Mouse (Mus musculus) right cerebral cortex, postnatal 36 days (tissue): ENCODE measurements around the gene Fam169b.
"Not testable (repeated sequence)": the region's sequence is repeated elsewhere in the genome, so short reads cannot be mapped to it uniquely, and the experiment has no call there.

Experiments
- DNase-seq, 2 experiments: peaks; one replicate each; pipeline ENCODE4 v3.0.0; 2022; ENCODE audit warnings: low spot score in 2 of 2, mixed read lengths in 1 of 2

Fam169b gene

DNA sequence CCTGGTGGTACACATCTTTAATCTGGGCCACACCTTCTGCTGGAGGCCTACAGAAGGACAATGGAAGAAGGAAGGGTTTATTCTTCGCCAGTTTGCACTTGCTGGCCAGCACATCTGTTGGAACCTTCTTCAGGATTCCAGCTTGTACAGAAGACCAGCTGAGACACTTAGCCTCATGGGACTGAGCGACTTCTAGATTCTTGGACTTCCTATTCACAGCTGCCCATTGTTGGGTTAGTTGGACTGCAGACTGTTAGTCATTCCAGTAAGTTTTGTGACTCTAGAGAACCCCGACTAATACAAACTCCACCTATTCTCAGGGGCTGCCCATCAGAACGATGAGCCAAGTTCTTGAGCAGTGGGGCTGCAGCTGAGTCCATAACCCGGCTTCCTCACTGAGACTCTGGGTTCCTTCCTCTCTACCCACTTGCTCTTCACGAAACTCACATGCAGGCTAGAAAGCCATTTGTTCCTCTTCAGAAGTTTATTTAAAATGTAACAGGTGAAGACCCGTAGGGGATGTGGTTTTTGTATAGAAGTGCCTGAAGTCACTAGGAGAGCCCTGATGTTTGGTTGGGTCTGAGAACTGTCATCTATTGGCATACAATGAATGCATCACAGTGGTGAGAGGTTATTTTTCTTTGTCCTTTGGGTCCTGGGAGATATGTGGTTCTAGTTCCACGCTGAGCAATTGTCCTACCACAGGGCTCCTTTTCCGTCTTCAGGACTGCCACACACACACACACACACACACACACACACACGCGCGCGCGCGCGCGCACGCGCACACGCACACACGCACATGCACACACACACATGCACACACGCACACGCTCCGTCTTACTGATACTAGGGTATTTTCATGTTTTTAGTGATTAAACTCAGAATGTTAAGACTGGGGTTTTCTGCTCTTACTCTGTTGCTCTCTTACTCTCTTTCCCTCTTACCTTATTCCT is 13.2 kb downstream of the Fam169b start:
- DNase-seq, result no peak

DNA sequence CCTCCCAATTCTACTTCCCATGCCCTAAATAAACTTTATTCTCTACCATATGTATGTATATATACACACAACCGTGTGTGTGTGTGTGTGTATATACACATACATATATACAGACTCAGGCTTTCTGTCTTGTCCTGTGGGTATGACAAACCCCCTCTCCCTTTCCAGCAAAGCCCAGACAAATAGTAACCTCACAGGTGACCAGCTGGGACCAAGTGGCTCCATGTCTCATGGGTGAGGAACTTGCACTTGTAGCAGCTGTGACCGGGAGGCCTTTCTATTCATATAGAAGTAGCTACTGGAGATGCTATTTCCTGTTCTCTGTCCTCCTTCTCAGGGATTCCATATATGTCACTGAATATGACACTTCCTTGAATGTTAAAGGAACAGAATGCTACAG is 13.9 kb downstream of the Fam169b start:
- no peak for DNase-seq

- not testable (repeated sequence) for DNase-seq
These were observed 14.4 kb downstream of the Fam169b start for GRCm38 (mm10) chr7:68288000-68288399.

DNA sequence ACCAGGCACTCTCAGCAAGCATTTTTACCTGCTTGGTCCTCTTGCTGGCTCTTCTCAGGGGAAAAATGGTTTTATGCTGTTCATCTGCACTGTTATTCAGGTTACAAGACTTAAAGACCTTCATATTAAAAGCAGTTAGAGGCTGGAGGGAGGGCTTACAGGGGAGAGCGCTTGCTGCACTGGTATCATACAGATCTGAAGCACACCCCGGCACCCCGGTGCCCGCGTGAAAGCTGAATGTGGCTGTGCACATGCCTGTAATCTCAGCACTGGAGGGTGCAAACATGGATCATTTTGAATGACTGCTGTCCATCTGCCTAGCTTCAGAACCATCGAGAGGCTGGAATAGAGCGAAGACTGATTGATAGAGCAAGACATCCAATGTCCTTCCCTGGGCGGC is 15.4 kb downstream of the Fam169b start:
- no peak for DNase-seq

- no peak for DNase-seq
These were observed 18.0 kb downstream of the Fam169b start for GRCm38 (mm10) chr7:68291603-68292002.

GRCm38 (mm10) chr7:68293997-68294789 is 20.6 kb downstream of the Fam169b start:
- DNase-seq, result no peak

DNA sequence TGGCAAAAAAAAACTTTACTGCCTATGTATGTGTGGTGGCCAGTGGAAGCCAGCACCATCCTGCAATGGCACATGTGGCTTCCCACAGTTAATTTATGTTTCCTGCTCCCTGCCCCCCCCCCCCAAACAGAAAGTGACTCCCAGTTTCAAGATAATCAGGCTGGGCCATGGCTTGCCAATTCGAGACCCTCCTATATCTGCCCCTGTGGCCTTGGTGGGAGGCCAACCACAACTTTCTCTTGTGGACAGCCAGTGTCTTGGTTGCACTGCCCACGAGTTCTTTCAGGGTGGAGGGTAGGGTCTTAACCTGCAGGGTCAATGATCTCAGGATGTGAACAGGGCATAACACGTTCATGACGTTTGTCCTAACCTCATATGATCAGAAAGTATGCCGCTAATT is 22.8 kb downstream of the Fam169b start:
- DNase-seq, result no peak

- peak in 1 of 2 experiments; percentile 13 for DNase-seq
These were observed 24.9 kb downstream of the Fam169b start for GRCm38 (mm10) chr7:68298381-68299076.

- DNase-seq, result no peak
These were observed 27.5 kb downstream of the Fam169b start for GRCm38 (mm10) chr7:68301160-68301559.

DNA sequence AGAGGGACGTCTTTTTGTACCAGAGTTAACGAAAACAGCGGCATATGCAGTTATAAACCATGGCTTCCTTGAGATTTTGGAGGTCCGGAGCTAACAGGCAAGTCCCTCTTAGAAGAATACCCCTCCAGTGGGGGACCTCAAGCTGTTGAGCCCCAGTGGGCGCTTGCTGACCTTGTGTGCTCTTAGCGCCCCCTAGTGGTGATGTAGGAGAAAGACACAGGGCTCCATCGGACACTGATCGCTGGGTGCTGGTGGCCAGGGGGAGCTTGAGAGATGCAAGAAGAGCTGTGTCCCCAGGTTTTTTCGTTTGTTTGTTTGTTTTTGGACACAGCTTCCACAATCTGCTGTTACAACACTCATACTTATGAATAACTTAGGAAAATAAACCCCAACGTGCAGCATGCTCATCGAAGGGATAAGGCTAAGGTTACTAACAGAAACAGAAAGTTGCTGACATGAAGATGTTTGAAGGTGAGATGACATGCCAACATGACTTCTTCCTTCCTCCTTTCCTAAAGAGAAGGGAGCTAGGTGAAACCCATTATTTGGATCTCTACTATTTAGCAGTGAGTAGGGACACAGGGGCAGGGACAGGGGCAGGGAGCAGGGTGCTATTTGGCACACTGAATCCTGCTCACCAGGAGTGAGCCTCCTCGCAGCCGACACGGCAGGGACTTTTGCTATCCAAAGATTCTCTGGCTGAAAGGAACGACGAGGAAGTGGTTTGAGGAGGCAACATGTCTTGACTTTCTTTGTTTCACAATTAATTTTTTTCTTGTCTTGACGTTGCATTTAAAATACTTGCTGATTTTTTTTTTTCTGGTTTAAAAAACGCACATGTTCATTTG is 29.2 kb downstream of the Fam169b start:
- DNase-seq, result peak; percentile 23 to 28

DNA sequence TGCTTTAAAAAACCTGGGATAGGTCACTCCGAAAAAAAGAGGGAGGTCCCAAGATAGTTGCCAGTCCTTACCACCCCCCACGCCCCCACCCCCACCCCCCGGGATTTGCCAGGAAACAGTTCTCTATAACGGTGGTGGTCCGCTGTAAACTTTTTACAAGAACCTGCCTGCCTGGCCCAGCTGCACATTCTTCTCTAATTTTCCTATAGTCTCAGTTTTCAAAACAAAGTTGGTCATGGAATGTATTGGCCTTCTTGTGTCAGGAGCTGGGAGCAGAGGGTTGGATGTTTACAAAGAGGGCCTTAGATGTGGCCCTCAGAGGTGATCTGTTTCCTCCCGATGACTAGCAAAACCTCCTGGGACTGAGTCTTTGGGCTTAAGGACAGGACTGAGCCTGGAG is 30.0 kb downstream of the Fam169b start:
- DNase-seq, result no peak

DNA sequence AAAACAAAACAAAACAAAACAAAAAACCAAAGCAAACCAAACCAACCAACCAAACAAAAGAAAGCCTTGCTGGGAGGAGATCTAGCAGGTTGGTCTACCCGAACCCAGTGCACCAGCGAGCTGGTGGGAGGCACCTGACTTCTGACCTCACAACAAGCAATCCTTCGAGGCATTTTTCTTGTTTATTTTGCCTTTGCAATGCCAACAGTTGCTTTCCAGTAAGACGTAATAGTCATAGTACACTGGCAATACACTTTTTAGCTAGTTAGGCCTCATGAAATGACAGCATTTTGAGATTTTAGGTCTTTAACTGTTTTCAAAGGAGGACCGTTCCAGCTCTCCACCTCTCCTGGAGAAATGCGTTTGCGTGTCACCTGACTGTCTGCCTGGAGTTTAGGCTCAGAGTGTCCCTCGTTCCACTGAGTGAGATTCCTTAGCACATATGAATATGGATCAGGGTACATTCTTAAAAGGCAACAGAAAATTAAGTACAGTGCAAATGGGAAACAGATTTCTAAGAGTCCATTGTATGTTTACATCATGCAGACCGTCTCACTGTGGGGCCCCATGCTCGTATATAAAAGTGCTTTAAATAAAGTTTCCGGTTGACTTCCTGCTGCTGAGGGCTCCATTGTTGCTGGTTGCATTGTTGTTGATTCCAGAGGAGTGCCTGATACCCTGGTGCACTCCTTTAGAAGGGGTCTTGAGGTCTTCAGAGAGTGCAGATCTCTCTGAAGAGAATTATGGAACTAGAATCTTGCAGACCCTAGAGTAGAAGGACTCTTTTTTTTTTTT is 32.3 kb downstream of the Fam169b start:
- no peak for DNase-seq

- no peak for DNase-seq
These were observed 33.1 kb downstream of the Fam169b start for GRCm38 (mm10) chr7:68306756-68307155.

- DNase-seq, result no peak
These were observed 37.8 kb downstream of the Fam169b start for GRCm38 (mm10) chr7:68311469-68311868.

DNA sequence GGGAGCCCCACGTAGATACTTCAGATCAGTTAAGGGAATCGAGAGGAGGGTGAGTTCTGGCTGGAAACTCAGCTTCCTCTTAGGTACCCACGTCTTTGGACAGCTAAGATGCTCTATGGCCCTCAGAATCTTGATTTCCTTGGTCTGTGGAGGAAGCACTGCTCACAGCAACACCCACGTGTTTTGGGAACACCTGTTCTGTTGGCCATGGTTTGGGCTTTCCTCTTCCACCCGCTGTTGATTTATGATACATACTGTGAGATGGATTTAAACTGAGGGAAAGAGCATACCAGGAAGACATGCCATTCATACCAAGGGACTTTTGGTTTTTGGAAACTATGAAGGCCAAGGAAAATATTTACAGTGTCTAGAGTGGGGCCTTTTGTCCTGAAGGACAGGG is 38.8 kb downstream of the Fam169b start:
- no peak for DNase-seq

DNA sequence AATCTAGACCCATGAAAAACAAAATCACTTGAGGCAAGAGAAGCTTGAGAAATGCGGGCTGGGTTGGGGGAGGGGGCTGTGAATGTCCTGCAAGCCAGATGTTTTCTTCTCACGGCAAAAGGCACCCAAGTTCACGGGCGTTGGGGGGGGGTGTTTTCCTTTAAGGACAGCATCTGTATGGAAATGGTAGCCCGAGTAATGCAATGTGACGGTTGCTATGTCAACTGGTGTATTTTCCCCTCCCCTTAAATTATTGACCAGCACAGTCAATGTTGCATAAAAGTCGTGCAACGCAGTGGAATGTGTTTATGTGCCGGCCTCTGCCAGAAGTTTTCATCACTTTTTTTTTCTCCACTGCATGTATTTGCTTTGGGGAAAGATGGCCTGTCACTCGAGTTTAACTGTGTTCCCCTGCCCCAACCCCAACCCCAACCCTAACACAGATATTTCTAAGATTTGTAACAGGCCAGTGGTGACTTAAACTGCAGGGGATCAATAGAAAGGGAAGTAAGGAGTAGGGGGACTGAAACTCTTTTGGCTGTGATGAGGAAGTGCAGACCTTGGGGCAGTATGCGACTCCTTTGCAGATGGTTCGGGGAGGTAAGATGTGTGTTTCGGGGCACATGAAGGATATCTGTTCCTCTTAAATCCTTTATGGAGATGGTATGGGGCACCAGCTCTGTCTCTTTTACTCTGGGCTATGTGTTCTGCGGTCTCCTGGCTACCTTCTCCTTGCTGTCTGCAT is 39.6 kb downstream of the Fam169b start:
- DNase-seq, result no peak

DNA sequence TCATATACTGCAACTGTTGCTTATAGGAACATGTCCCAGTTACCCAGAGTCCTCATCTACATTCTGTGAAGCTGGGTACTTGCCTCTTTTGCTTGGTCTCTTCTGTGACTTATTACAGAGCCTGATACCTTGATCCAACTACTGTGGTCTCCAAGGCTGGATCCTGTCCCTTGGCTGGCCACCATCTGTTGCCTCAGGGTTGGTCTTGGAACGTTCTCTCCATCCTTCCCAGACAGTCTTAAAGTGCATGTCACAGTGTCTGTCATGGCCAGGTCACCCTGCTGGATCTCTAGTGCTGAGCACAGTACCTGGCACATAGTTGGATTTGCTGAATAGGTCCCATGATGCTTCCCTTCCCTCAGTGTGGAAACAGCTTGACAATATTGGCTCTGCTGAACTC is 40.6 kb downstream of the Fam169b start:
- DNase-seq, result no peak

- DNase-seq, result no peak
These were observed 41.4 kb downstream of the Fam169b start for GRCm38 (mm10) chr7:68315068-68315467.

- DNase-seq, result no peak
These were observed 44.6 kb downstream of the Fam169b start for GRCm38 (mm10) chr7:68318006-68318788.
